Mouse (Mus musculus) kidney, embryonic 14.5 days (tissue): ENCODE results near the gene Incenp. TPM values are rescaled to one million over a fixed set of nuclear protein-coding genes. Genes with fewer than 3 reads are reported as not detected.
"Not testable (repeated sequence)": the region's sequence is repeated elsewhere in the genome, so short reads cannot be mapped to it uniquely, and the experiment has no call there.

Experiments
- ATAC-seq: fragments of 200-750 bp; cut with Nextera tagmentation; 2 replicates; pipeline ENCODE4 v1.8.0; 2017; ENCODE audit warnings: moderate number of reproducible peaks, mild to moderate bottlenecking, moderate TSS enrichment, moderate library complexity; ENCODE audit not compliant: low FRiP score, low TSS enrichment
- H3K27ac ChIP-seq: fragments of 300-500 bp; sonication (generic); 2 replicates; pipeline ENCODE4 v1.5.1; 2014; ENCODE audit warnings: low read depth, mild to moderate bottlenecking, low read length, moderate library complexity, mixed read lengths
- H3K27me3 ChIP-seq: fragments of 300-500 bp; sonication (generic); 2 replicates; pipeline ENCODE4 v1.6.1; 2014; ENCODE audit warnings: mild to moderate bottlenecking, low read length; ENCODE audit not compliant: control insufficient read depth, insufficient read depth
- H3K36me3 ChIP-seq: fragments of 300-500 bp; sonication (generic); 2 replicates; pipeline ENCODE4 v1.6.1; 2014; ENCODE audit warnings: low read length, mixed read lengths; ENCODE audit not compliant: control insufficient read depth, insufficient read depth
- H3K4me1 ChIP-seq: fragments of 300-500 bp; sonication (generic); 2 replicates; pipeline ENCODE4 v1.6.1; 2014; ENCODE audit warnings: low read length, mixed read lengths; ENCODE audit not compliant: control insufficient read depth, insufficient read depth
- H3K4me2 ChIP-seq: fragments of 300-500 bp; sonication (generic); replicated peaks from 2 replicates; pipeline ENCODE4 v1.6.1; 2014; ENCODE audit warnings: low read depth, mild to moderate bottlenecking, low read length
- H3K4me3 ChIP-seq: fragments of 300-500 bp; sonication (generic); 2 replicates; pipeline ENCODE4 v1.5.1; 2014; ENCODE audit warnings: mild to moderate bottlenecking, low read length
- H3K9ac ChIP-seq: fragments of 300-500 bp; sonication (generic); 2 replicates; pipeline ENCODE4 v1.6.1; 2014; ENCODE audit warnings: low read depth, mild to moderate bottlenecking, low read length, moderate library complexity
- H3K9me3 ChIP-seq: fragments of 300-500 bp; sonication (generic); 2 replicates; pipeline ENCODE4 v1.6.1; 2016; ENCODE audit warnings: low read length; ENCODE audit not compliant: control insufficient read depth
- WGBS: fragments of 180-500 bp; shearing (Covaris S2); extraction: QIAGEN DNeasy Blood & Tissue Kit; methylation state at CpG from one replicate; pipeline ENCODE4 v1.1.7; 2014; 5-methylcytosine and 5-hydroxymethylcytosine counted together
- polyA plus RNA-seq: library from polyadenylated mRNA; unstranded; fragments of >200 nt; fragmentation: Nextera tagmentation; extraction: Ambion mirVana; gene quantifications from 2 replicates; pipeline ENCODE4 v1.2.1, GENCODE M21; 2014

Incenp gene
- polyA plus RNA-seq, 1 experiment from 2014 or later = 104 TPM

DNA sequence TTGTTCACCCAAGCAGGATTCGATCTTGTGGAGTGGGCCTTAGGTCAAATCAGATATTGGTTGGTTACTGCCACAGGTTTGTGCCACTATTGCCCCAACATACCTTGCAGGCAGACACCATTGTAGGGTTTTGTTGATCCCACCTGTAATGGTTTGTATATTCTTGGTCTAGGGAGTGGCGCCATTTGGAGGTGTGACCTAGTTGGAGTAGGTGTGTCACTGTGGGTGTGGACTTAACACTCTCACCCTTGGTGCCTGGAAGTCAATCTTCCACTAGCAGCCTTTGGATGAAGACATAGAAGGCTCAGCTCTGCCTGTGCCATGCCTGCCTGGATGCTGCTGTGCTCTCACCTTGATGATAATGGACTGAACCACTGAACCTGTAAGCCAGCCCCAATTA lies 1.3 kb upstream of the Incenp start:
- H3K9me3 ChIP-seq, H3K4me2 ChIP-seq, H3K4me3 ChIP-seq, H3K36me3 ChIP-seq, H3K27me3 ChIP-seq, H3K27ac ChIP-seq, H3K9ac ChIP-seq, ATAC-seq: not testable (repeated sequence)
- 94% methylated on average over 2 of the region's 2 CpGs for WGBS
- H3K4me1 ChIP-seq = peaks cover 17% of the 10 kb centered on the region; the same call in 1 of the 2 replicates

DNA sequence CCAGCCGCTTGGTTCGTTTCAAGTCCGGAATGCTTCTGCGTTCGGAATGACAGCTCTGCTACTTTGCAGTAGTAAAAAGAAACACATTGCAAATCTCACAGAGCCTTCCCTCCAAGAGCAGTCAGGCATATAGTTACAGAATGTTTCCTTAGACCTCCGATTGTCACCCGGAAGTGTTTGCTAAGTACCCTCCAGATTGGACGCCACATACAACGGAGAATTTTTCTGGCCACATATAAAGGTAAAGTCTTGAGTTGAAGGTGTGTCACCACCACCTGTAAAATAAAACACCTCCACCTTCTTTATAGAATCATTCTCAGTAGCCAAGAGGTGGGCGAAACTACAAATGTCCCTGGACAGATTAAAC lies 412 bp upstream of the Incenp start:
- Histone ChIP-seq H3K9ac (peak overlapping the region; percentile 50; the same call in 1 of the 2 replicates), H3K9me3 (no peaks in the 10 kb centered on the region), H3K4me1 (peaks cover 17% of the 10 kb centered on the region; the same call in 1 of the 2 replicates), H3K36me3 (peaks cover 7% of the 10 kb centered on the region), H3K27ac (peak overlapping the region; percentile 67; the same call in 1 of the 2 replicates), H3K4me3 (peak overlapping the region; percentile 89), H3K4me2 (peak overlapping the region; percentile 40), H3K27me3 (no peaks in the 10 kb centered on the region)
- 9% methylated on average over 10 of the region's 10 CpGs for WGBS
- ATAC-seq = peak; percentile 75

DNA sequence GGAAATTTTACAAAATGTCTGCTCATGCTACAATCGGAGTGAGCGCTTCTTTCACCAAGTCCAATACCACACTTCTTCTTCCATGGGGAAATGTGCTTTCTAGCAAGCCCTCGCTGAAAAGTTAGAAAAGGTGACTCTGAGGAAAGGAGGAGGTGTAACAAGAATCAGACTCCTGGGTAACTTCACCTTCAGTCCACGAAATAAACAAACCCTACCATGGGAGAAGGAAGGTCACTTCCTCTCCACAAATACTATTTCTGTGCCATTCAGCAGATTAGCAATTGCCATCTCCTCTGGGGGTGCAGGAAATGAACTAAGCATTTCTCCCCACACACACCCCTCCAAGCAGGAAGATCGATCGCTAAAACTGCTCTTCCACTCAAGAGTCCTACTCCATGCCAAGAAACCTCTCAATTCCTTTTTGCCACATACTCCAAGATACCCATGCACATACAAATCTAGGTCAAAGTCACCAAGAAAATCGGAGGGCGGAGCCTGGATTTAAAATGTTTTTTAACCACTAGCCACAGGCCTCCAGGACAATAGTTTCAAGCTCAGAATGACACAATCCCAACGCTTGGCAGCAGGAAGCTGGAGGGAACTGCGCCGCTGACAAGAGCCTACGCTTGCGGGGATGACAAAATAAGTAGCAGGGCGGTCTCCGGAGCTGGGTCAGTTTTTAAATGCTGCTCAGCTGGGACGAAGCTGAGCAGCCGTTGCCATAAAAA lies 848 bp downstream of the Incenp start:
- peak overlapping the region; percentile 87 for H3K9ac ChIP-seq
- peak overlapping the region; percentile 89 for H3K4me3 ChIP-seq
- ATAC-seq = no peak
- H3K27ac ChIP-seq = peak overlapping the region; percentile 80; the same call in 1 of the 2 replicates
- WGBS = 10% methylated on average over 17 of the region's 17 CpGs
- peaks cover 17% of the 10 kb centered on the region; the same call in 1 of the 2 replicates for H3K4me1 ChIP-seq
- peak overlapping the region; percentile 76 for H3K4me2 ChIP-seq
- H3K9me3 ChIP-seq = no peaks in the 10 kb centered on the region
- peaks cover 19% of the 10 kb centered on the region for H3K36me3 ChIP-seq
- H3K27me3 ChIP-seq = no peaks in the 10 kb centered on the region

DNA sequence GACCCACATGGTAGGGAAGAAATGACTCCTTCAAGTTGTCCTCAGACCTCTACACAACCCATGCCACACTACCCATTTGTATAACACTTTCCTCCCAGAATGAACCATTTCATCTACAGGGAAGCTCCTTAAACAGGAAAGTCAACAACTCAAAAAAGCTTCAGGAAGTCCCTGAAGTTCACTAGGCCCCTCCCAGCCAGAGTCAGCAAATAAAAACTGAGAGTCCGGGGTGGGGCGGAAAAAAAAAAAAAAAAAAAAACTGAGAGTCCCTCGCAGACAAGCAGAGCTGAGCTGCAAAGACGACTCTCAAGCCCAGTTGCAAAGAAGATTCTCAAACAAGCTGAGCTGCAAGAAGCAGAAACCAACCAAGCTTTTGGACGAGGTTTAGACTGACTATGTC lies 3.3 kb downstream of the Incenp start:
- Histone ChIP-seq H3K27ac (no peak overlapping the region), H3K9me3 (no peaks in the 10 kb centered on the region), H3K4me3 (no peak overlapping the region), H3K4me2 (no peak overlapping the region), H3K9ac (no peak overlapping the region), H3K4me1 (peaks cover 17% of the 10 kb centered on the region; the same call in 1 of the 2 replicates), H3K27me3 (no peaks in the 10 kb centered on the region), H3K36me3 (peaks cover 43% of the 10 kb centered on the region)
- no peak for ATAC-seq
- 74% methylated on average over 5 of the region's 5 CpGs for WGBS

DNA sequence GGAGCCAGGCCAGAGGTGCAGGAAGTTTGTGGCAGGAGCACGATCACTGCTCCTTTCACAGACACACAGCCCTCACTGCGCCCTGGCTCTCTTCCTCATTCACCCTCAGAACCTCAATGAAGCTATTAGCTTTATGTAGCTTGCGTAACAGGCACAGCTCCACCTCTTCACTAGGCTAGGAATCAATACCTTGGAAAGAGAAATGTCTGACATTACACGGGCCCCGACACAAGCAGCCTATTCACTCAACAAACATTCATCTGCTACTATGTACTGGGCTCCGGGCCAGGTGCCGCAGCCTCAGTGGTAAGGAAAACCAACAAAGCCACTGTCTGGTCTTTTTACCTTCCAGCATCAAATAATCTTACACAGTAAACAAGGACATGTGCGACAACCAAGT lies 12.6 kb downstream of the Incenp start:
- Histone ChIP-seq H3K9ac (no peak overlapping the region), H3K27me3 (no peaks in the 10 kb centered on the region), H3K4me3 (no peak overlapping the region), H3K9me3 (no peaks in the 10 kb centered on the region), H3K4me1 (no peaks in the 10 kb centered on the region), H3K36me3 (peaks cover 88% of the 10 kb centered on the region), H3K27ac (no peak overlapping the region), H3K4me2 (no peak overlapping the region)
- ATAC-seq = no peak
- 97% methylated on average over 8 of the region's 8 CpGs for WGBS

DNA sequence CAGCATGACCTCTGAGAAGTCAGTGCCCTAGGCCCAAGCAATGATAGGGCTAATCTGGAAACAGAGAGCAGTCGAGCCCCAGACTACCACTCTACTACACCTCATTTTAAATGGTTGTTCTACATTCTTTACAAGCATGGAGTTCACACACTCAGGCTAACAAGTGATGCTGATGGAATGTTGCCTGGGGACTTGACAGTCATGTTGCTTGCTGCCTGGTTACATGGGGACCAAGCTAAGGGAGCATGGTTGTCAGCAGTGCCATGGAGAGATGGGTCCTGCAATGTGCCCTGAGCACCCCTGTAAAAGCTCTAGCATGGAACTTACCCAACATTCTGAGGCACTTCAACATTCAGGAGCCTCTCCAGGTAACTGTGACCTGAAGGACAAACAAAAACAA lies 13.0 kb downstream of the Incenp start:
- H3K4me2 ChIP-seq = no peak overlapping the region
- ATAC-seq = no peak
- H3K27ac ChIP-seq = no peak overlapping the region
- H3K9ac ChIP-seq = no peak overlapping the region
- no peaks in the 10 kb centered on the region for H3K4me1 ChIP-seq
- WGBS = 81% methylated on average over 1 of the region's 1 CpGs
- H3K4me3 ChIP-seq = no peak overlapping the region
- peaks cover 88% of the 10 kb centered on the region for H3K36me3 ChIP-seq
- H3K9me3 ChIP-seq = no peaks in the 10 kb centered on the region
- H3K27me3 ChIP-seq = no peaks in the 10 kb centered on the region

DNA sequence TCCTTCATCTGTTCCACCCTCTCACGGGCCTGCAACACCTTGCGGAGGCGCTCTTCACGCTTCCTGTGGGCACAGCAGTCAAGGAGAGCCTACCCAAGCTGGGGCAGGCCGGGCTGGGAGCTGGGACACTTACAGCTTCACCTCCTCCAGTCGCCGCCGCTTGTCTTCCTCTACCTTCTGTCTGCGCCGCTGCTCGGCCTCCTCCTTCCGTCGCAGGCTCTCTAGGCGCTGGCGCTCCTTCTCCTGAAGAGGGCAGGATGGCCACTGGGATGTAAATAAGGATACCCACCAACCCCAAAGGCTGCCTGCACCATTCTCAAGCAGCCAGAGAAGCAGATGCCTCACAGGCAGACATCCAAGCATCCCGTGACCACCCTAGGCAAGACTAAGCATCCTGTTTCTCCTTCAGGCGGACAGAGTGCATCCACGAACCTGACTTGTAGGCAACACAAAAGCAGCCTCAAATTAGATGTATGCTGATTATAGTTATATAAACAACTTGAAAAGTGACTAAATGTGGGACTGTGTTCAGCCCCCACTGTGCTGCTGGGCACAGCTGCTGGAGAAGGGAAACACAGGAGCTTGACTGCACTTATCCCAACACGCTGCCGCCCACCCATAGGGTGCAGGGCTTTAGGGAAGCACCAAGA lies 21.0 kb downstream of the Incenp start:
- H3K27ac ChIP-seq = no peak overlapping the region
- no peak overlapping the region for H3K9ac ChIP-seq
- no peaks in the 10 kb centered on the region for H3K9me3 ChIP-seq
- no peaks in the 10 kb centered on the region for H3K27me3 ChIP-seq
- 93% methylated on average over 20 of the region's 20 CpGs for WGBS
- no peak overlapping the region for H3K4me2 ChIP-seq
- no peaks in the 10 kb centered on the region for H3K4me1 ChIP-seq
- peaks cover 93% of the 10 kb centered on the region for H3K36me3 ChIP-seq
- no peak overlapping the region for H3K4me3 ChIP-seq
- no peak for ATAC-seq

DNA sequence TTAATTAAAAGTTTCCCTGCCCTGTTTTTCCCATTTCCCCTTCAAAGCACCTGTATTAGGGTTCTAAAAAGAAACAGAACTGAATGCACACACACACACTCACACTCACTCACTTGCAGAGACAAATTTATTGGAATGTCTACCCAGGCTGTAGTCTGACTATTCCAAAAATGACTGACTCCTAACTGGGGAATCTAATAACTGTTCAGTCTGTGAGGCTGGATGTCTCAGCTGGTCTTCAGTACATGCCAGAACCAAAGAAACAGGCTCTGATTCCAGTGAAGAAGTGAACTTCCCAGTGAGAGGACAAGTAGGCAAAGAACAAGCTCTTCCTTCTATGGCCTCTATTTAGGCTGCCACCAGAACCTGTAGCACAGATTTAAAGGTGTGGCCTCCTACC lies 33.9 kb downstream of the Incenp start:
- Histone ChIP-seq H3K27ac (no peak overlapping the region), H3K4me3 (no peak overlapping the region), H3K4me2 (no peak overlapping the region), H3K9me3 (no peaks in the 10 kb centered on the region), H3K27me3 (no peaks in the 10 kb centered on the region), H3K4me1 (no peaks in the 10 kb centered on the region), H3K9ac (no peak overlapping the region), H3K36me3 (peaks cover 3% of the 10 kb centered on the region; the same call in 1 of the 2 replicates)
- ATAC-seq = no peak

DNA sequence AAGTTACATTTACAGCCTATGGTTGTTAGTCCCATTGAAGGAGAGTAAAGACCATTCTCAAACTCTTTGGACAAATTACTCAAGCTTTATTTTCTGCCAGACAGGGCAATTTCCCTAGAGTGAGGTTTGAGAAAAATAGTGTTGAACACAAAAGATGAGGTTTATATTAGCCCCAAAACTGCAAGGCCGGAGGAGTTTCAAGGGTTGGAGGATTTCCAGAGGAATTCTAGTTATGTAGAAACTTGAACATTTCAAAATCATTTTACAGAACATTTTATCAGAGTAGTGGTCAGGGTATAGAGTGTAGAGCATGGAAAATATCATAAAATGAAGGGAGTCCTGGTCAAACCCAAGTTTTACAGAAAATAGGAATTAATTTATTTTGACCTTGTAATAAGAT lies 34.5 kb downstream of the Incenp start:
- Histone ChIP-seq H3K4me2 (no peak overlapping the region), H3K4me3 (no peak overlapping the region), H3K4me1 (no peaks in the 10 kb centered on the region), H3K36me3 (no peaks in the 10 kb centered on the region; the same call in 1 of the 2 replicates), H3K9me3 (no peaks in the 10 kb centered on the region), H3K27me3 (no peaks in the 10 kb centered on the region), H3K9ac (no peak overlapping the region), H3K27ac (no peak overlapping the region)
- 80% methylated on average over 1 of the region's 1 CpGs for WGBS
- no peak for ATAC-seq
